Mouse (Mus musculus): Measurements from ENCODE around the gene Mllt1.

GRCm38 (mm10) chr17:56913444-56913843 lies 21.8 kb downstream of the Mllt1 start:
- TF ChIP-seq HCFC1 (IDR thresholded peaks at IDR 0.05; ENCODE audit: borderline replicate concordance, insufficient read depth, low read length): no peak
- TF ChIP-seq CHD2 (IDR thresholded peaks at IDR 0.05; ENCODE audit: low read depth, low read length): no peak
- TF ChIP-seq ZNF384 (IDR thresholded peaks at IDR 0.05; ENCODE audit: low read depth, low read length): no peak

Data from ES-E14 (cell line).